Mouse (Mus musculus): ENCODE data around the gene Theg. TPM values are rescaled to one million over a fixed set of nuclear protein-coding genes. Genes with fewer than 3 reads are reported as not detected.

Theg gene
- polyA plus RNA-seq, 1 experiment from 2014 or later: not detected

GRCm38 (mm10) chr10:79574796-79575195, 12.3 kb downstream of the Theg start:
- no peaks in the 10 kb centered on the region for H3K4me1 ChIP-seq (ENCODE audit: control insufficient read depth, insufficient read depth, low read length)
- no peak overlapping the region for H3K4me3 ChIP-seq (ENCODE audit: low read depth, low read length)
- ATAC-seq (ENCODE audit: low FRiP score) (no peak), DNase-seq (ENCODE audit: low spot score, missing footprints) (no peak)
- H3K9me3 ChIP-seq (ENCODE audit: control insufficient read depth, low read length): no peaks in the 10 kb centered on the region
- H3K9ac ChIP-seq (ENCODE audit: low read length): no peak overlapping the region
- no peaks in the 10 kb centered on the region for H3K27me3 ChIP-seq (ENCODE audit: control insufficient read depth, insufficient read depth, low read length)
- WGBS: 93% methylated on average over 6 of the region's 6 CpGs
- H3K36me3 ChIP-seq (ENCODE audit: control insufficient read depth, insufficient read depth, low read length): no peaks in the 10 kb centered on the region
- no peak overlapping the region for H3K27ac ChIP-seq (ENCODE audit: low read depth, low read length)
- H3K4me2 ChIP-seq: no peak overlapping the region

DNA sequence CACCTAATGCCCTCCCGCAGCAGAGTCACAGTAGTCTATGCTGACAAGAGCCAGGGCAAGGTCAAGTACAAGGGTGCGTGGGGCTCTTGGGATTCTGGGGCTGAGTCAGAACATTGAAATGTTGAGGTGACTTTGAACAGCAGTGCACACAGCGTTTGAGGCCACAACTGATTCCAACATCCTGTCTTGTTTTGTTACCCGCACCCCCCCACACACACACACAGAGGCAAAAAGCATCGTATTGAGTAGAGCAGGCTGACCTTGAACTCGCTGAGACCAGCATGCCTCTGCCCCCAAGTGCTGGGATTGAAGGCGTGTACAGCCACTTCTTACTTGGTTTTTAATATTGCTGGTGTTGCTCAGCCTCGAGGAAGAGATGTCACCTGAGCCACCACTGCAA, 12.8 kb downstream of the Theg start:
- no peak overlapping the region for H3K27ac ChIP-seq (ENCODE audit: low read depth, low read length)
- ATAC-seq (ENCODE audit: low FRiP score): no peak
- no peak overlapping the region for H3K4me3 ChIP-seq (ENCODE audit: low read depth, low read length)
- no peak overlapping the region for H3K9ac ChIP-seq (ENCODE audit: low read length)
- H3K36me3 ChIP-seq (ENCODE audit: control insufficient read depth, insufficient read depth, low read length): no peaks in the 10 kb centered on the region
- no peaks in the 10 kb centered on the region for H3K4me1 ChIP-seq (ENCODE audit: control insufficient read depth, insufficient read depth, low read length)
- no peaks in the 10 kb centered on the region for H3K27me3 ChIP-seq (ENCODE audit: control insufficient read depth, insufficient read depth, low read length)
- no peaks in the 10 kb centered on the region for H3K9me3 ChIP-seq (ENCODE audit: control insufficient read depth, low read length)
- DNase-seq (ENCODE audit: low spot score, missing footprints): peak; percentile 68
- 89% methylated on average over 8 of the region's 8 CpGs for WGBS
- no peak overlapping the region for H3K4me2 ChIP-seq

DNA sequence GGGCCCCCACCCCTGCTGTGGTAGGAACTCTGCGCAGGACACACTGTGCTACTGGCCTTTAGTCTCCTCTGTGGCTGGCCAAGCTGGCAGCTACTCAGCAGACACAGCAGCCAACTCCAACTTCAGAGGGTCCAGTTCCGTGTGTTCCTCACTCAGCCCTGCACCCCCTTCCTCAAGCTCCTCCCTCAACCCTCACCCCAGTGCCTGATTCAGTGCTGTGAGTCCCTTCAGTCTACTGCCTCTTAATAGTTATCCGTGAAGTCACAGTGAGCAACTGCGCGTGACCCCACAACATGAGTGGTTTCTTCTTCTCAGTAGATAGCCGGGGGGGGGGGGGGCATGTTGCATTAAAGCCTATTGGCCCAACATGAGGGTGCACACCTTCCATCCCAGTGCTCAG, 13.5 kb downstream of the Theg start:
- Histone ChIP-seq H3K4me2 (no peak overlapping the region), H3K27ac (ENCODE audit: low read depth, low read length) (no peak overlapping the region), H3K9ac (ENCODE audit: low read length) (no peak overlapping the region), H3K4me3 (ENCODE audit: low read depth, low read length) (no peak overlapping the region), H3K36me3 (ENCODE audit: control insufficient read depth, insufficient read depth, low read length) (no peaks in the 10 kb centered on the region), H3K9me3 (ENCODE audit: control insufficient read depth, low read length) (no peaks in the 10 kb centered on the region), H3K27me3 (ENCODE audit: control insufficient read depth, insufficient read depth, low read length) (no peaks in the 10 kb centered on the region), H3K4me1 (ENCODE audit: control insufficient read depth, insufficient read depth, low read length) (no peaks in the 10 kb centered on the region)
- peak; percentile 56 for DNase-seq (ENCODE audit: low spot score, missing footprints)
- WGBS: 81% methylated on average over 6 of the region's 6 CpGs
- ATAC-seq (ENCODE audit: low FRiP score): no peak

GRCm38 (mm10) chr10:79571314-79571713, 15.8 kb downstream of the Theg start:
- H3K9me3 ChIP-seq (ENCODE audit: control insufficient read depth, low read length): no peaks in the 10 kb centered on the region
- no peak overlapping the region for H3K27ac ChIP-seq (ENCODE audit: low read depth, low read length)
- H3K36me3 ChIP-seq (ENCODE audit: control insufficient read depth, insufficient read depth, low read length): no peaks in the 10 kb centered on the region
- H3K4me2 ChIP-seq: no peak overlapping the region
- 93% methylated on average over 2 of the region's 2 CpGs for WGBS
- no peaks in the 10 kb centered on the region for H3K4me1 ChIP-seq (ENCODE audit: control insufficient read depth, insufficient read depth, low read length)
- DNase-seq (ENCODE audit: low spot score, missing footprints): peak; percentile 69
- ATAC-seq (ENCODE audit: low FRiP score): no peak
- H3K27me3 ChIP-seq (ENCODE audit: control insufficient read depth, insufficient read depth, low read length): no peaks in the 10 kb centered on the region
- H3K4me3 ChIP-seq (ENCODE audit: low read depth, low read length): no peak overlapping the region
- H3K9ac ChIP-seq (ENCODE audit: low read length): no peak overlapping the region

DNA sequence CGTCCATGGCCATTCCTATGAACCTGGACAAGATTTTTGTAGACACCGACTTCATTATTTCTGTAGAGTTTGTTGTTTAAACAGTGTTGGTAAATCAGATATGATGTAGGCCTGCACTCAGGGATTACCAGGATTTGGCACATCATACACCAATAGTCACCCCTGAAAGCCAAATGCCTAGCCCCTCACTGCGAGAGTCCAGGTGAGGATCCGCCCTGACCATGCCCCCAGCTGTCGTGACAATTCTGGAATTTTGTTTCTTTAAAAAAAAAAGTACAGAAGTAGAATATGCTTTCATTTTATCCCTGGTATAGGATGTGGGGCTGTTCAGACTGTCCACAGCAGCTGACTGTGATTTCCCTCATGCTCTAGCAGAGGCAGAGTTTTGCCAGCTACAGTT, 17.2 kb downstream of the Theg start:
- Histone ChIP-seq H3K4me1 (ENCODE audit: control insufficient read depth, insufficient read depth, low read length) (no peaks in the 10 kb centered on the region), H3K4me2 (no peak overlapping the region), H3K9ac (ENCODE audit: low read length) (no peak overlapping the region), H3K27me3 (ENCODE audit: control insufficient read depth, insufficient read depth, low read length) (no peaks in the 10 kb centered on the region), H3K27ac (ENCODE audit: low read depth, low read length) (no peak overlapping the region), H3K4me3 (ENCODE audit: low read depth, low read length) (no peak overlapping the region), H3K36me3 (ENCODE audit: control insufficient read depth, insufficient read depth, low read length) (no peaks in the 10 kb centered on the region), H3K9me3 (ENCODE audit: control insufficient read depth, low read length) (no peaks in the 10 kb centered on the region)
- DNase-seq (ENCODE audit: low spot score, missing footprints) (no peak), ATAC-seq (ENCODE audit: low FRiP score) (no peak)
- WGBS: 93% methylated on average over 5 of the region's 5 CpGs

- H3K4me2 ChIP-seq: no peak overlapping the region
- ATAC-seq (ENCODE audit: low FRiP score): no peak
Measured at GRCm38 (mm10) chr10:79559716-79560115, 27.4 kb downstream of the Theg start.

GRCm38 (mm10) chr10:79557496-79557895, 29.6 kb downstream of the Theg start:
- 95% methylated on average over 5 of the region's 5 CpGs for WGBS
- Histone ChIP-seq H3K36me3 (ENCODE audit: control insufficient read depth, insufficient read depth, low read length) (no peaks in the 10 kb centered on the region; the same call in 1 of the 2 replicates), H3K9ac (ENCODE audit: low read length) (no peak overlapping the region), H3K4me3 (ENCODE audit: low read depth, low read length) (no peak overlapping the region), H3K27ac (ENCODE audit: low read depth, low read length) (no peak overlapping the region), H3K4me2 (no peak overlapping the region), H3K4me1 (ENCODE audit: control insufficient read depth, insufficient read depth, low read length) (peaks cover 7% of the 10 kb centered on the region), H3K27me3 (ENCODE audit: control insufficient read depth, insufficient read depth, low read length) (no peaks in the 10 kb centered on the region), H3K9me3 (ENCODE audit: control insufficient read depth, low read length) (no peaks in the 10 kb centered on the region)
- ATAC-seq (ENCODE audit: low FRiP score) (no peak), DNase-seq (ENCODE audit: low spot score, missing footprints) (no peak)

More at GRCm38 (mm10) chr10:79559716-79560115, 27.4 kb downstream of the Theg start:
- H3K27me3 ChIP-seq (ENCODE audit: control insufficient read depth, insufficient read depth, low read length): no peaks in the 10 kb centered on the region
- no peaks in the 10 kb centered on the region for H3K36me3 ChIP-seq (ENCODE audit: control insufficient read depth, insufficient read depth, low read length)
- no peaks in the 10 kb centered on the region for H3K9me3 ChIP-seq (ENCODE audit: control insufficient read depth, low read length)
- H3K27ac ChIP-seq (ENCODE audit: low read depth, low read length): no peak overlapping the region
- H3K4me3 ChIP-seq (ENCODE audit: low read depth, low read length): no peak overlapping the region
- H3K4me1 ChIP-seq (ENCODE audit: control insufficient read depth, insufficient read depth, low read length): no peaks in the 10 kb centered on the region; the same call in 1 of the 2 replicates
- no peak overlapping the region for H3K9ac ChIP-seq (ENCODE audit: low read length)
- no peak for DNase-seq (ENCODE audit: low spot score, missing footprints)
- 86% methylated on average over 2 of the region's 2 CpGs for WGBS

DNA sequence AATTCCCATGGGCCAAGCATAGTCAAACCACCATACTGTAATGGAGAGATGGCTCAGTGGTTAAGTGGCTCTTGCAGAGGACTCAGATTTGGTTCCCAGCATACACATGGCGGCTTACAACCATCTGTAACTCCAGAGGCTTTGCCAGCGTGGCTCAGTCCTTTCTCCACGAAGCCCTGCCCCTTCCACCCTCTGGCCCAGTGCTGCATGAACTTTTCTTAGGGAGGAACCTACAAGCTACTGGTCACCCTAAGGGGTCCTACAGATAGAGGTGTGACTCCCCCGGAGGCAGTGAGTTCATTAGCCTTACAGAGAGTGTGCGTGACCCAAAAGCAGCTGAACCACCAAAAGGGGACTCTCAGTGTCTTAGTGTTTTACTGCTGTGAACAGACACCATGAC, 30.2 kb downstream of the Theg start:
- Histone ChIP-seq H3K36me3 (ENCODE audit: control insufficient read depth, insufficient read depth, low read length) (no peaks in the 10 kb centered on the region; the same call in 1 of the 2 replicates), H3K9ac (ENCODE audit: low read length) (no peak overlapping the region), H3K4me1 (ENCODE audit: control insufficient read depth, insufficient read depth, low read length) (peaks cover 7% of the 10 kb centered on the region), H3K9me3 (ENCODE audit: control insufficient read depth, low read length) (no peaks in the 10 kb centered on the region), H3K4me3 (ENCODE audit: low read depth, low read length) (no peak overlapping the region), H3K27me3 (ENCODE audit: control insufficient read depth, insufficient read depth, low read length) (no peaks in the 10 kb centered on the region), H3K27ac (ENCODE audit: low read depth, low read length) (no peak overlapping the region), H3K4me2 (no peak overlapping the region)
- ATAC-seq (ENCODE audit: low FRiP score) (no peak), DNase-seq (ENCODE audit: low spot score, missing footprints) (no peak)
- 89% methylated on average over 5 of the region's 5 CpGs for WGBS

DNA sequence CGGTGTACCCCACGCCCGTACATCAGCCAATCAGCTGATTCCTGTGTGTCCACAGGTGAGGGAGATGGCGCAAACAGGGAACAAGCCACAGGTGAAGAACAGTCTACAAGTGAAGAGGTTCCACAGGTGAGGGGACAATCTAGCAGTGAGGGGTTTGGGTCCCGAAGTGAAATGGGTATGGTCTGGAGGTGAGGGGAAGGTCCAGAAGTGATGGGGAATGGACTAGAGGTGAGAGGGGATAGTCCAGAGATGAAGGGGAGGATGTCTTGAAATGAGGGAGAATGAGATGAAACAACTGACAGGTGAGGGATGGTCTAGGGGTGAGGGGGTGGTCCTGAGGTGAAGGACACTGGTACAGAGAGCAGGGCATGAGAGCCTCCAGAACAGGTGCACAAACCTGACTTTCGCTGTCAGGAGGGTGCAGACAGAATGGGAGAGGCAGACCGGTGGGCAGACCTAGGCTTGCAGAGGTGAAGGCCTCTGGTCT, 31.9 kb downstream of the Theg start:
- H3K27me3 ChIP-seq (ENCODE audit: control insufficient read depth, insufficient read depth, low read length): no peaks in the 10 kb centered on the region
- peaks cover under 1% of the 10 kb centered on the region; the same call in 1 of the 2 replicates for H3K36me3 ChIP-seq (ENCODE audit: control insufficient read depth, insufficient read depth, low read length)
- peak overlapping the region; percentile 84 for H3K4me2 ChIP-seq
- DNase-seq (ENCODE audit: low spot score, missing footprints) (no peak), ATAC-seq (ENCODE audit: low FRiP score) (no peak)
- H3K4me1 ChIP-seq (ENCODE audit: control insufficient read depth, insufficient read depth, low read length): peaks cover 7% of the 10 kb centered on the region
- H3K27ac ChIP-seq (ENCODE audit: low read depth, low read length): no peak overlapping the region
- H3K4me3 ChIP-seq (ENCODE audit: low read depth, low read length): peak overlapping the region; percentile 95
- 28% methylated on average over 7 of the region's 7 CpGs for WGBS
- peak overlapping the region; percentile 96 for H3K9ac ChIP-seq (ENCODE audit: low read length)
- H3K9me3 ChIP-seq (ENCODE audit: control insufficient read depth, low read length): no peaks in the 10 kb centered on the region
